Mouse (Mus musculus): Measurements from ENCODE around the gene Polr3h.
"Not testable (repeated sequence)": the region's sequence is repeated elsewhere in the genome, so short reads cannot be mapped to it uniquely, and the experiment has no call there.

Gene Polr3h

DNA sequence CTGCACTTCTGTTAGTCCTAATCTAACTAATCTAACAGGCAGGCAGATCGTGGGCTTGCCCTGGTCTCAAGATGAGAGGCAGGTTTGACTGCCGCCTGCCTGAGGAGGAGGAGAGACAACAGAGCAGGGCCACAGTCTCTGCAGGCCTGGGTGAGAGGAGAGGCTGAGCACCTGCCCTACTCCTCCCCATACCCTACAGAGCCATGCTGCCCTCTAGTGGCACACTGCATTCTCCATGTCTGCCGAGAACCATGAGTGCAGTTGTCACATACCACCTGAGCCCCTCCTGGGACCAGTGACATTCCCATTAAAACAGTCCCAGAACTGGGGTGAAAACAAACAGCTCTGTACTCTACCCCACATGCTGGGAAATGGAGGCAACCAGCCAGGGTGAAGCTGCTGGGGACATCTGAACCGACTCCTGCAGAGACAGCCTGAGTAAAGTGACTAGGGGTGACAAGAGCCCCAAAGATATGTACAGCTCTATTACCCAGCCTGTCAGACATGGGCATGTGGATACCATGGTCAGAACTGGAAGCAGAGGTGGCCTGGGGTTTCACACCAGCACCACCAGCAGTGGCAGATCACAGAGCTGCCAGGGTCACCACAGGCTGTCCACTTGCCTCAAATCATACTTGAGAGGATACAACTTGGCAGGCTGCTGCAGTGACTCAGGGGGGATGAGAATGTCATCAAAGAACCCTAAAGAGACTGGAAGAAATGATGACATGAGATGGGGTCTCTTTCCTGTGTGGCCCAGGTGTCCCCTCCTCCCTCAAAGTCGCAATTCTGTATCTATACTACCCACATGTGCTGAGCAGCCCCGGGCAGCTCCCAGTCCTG, 8.2 kb downstream of the Polr3h start:
- peak in 1 of 2 experiments; percentile 72 for DNase-seq (ENCODE audit: low spot score in 2 of 2)

DNA sequence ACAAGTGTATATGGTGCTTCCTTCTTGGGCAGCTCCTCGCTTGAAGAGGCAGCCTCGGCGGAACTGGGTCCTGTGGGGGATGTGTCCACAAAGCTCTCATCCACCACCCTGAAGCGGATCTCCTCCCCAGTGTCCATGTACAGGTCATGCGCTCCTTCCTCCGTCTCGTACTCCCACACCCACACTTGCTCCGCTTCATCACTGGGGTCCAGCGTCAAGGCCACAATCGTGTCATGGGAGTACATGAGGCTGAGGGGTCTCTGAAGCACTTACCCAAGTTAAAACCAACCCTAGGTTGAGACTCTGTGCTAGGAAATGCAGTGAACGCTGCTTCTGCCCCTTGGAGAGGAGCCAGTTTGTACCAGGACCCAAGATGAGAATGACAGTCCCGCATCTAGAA, 8.8 kb downstream of the Polr3h start:
- DNase-seq (ENCODE audit: low spot score in 2 of 2): no peak

DNA sequence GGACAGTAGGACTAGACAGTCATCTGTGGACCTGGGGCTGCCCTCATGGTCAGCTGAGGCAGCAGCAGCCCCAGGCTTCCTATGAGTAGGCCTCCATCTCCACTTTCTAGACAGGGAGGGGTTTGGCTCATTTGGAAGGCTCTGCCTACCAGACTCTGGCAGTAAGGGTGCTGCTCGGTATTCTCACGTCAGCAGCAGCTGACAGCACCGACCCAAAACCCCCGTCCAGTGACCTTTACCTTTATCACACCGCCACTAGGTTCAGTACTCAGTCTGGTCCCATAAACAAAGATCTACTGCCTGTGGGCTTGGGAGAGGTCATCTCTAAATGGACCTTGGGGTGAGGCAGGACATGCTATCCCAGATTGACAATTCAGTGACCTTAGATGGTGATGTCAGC, 10.4 kb downstream of the Polr3h start:
- DNase-seq (ENCODE audit: low spot score in 2 of 2): no peak

DNA sequence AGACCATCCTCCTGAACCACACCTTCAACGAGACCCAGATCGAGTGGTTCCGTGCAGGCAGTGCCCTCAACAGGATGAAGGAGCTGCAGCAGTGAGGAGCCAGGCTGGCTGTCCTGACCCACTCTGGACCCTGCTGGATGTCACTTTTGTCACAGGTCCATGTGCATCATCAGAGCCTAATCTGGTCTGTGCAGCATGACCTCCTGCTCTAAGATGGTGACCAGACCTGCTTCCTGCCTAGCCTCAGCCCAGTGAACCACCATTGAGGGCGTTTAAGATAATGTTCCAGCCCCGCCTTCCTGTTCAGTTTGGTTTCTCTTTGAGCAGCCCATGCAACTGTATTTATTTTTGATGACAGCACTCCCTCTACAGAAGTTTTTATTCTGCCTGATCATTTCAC, 11.4 kb downstream of the Polr3h start:
- DNase-seq (ENCODE audit: low spot score in 2 of 2): no peak

DNA sequence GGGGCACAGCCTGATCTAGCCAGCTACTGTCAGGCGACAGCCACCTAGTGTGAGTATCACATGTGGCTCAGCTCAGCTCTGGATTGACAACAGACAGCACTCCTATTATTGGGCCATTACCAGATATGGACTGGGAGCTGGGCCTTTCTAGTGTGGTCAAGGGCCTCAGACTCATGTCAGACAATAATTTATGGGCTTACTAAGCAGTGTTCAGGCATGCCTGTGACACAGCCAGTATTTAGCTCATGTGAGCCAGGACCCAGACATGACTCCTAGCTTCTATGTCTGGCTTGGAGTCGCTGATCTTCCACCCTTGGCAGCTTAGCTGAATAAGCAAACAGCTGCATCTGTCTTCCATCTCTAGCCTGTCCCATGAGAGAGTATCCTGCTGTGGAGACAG, 13.5 kb downstream of the Polr3h start:
- no peak for DNase-seq (ENCODE audit: low spot score in 2 of 2)

DNA sequence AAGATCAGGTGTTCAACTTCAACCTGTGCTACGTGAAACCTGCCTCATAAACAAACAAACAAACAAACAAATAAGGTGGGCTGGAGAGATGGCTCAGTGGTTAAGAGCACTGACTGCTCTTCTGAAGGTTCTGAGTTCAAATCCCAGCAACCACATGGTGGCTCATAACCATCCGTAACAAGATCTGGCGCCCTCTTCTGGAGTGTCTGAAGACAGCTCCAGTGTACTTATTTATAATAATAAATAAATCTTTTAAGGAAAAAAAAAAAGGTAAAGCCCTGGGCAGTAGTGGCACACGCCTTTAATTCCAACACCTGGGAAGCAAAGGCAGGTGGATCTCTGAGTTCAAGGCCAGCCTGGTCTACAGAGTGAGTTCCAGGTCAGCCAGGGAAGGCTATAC, 17.3 kb downstream of the Polr3h start:
- not testable (repeated sequence) for DNase-seq (ENCODE audit: low spot score in 2 of 2)

DNA sequence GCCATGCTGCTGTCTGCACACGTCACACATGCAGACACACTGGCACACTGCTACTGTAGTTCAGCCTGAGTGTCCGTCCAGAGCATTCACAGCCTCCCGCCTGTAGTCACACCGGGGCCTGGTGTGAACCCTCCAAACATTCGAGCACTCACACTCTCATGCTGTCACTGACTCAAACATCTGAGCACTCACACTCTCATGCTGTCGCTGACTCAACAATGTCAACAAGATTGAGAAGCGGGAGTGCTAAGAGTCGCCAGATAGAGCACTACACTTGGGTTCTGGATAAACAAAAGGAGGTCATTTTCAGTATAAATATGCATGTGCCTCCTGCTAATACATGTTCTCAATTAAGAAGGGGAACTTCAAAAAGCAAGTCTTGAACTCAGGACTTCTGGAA, 18.1 kb downstream of the Polr3h start:
- no peak for DNase-seq (ENCODE audit: low spot score in 2 of 2)

DNA sequence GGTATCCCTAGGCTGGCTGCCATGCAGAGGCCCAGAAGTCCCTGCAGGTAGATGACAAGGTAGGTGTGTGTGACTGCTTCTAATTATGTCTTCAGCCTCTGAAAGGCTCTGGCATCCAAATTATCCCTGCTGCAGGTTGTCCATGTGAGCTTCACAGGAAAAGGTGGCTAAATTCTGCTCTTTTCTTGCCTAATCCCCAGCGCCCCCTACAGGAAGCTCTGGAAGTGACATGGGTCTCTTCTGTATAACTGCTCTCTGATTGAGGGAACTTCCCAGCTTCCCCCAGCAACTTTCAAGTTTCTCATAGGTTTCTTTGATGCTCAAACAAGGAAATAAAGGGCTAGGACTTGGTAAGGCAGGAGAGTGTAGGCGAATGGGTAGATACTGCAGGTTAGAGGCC, 21.1 kb downstream of the Polr3h start:
- peak; percentile 35 to 83 for DNase-seq (ENCODE audit: low spot score in 2 of 2)

DNA sequence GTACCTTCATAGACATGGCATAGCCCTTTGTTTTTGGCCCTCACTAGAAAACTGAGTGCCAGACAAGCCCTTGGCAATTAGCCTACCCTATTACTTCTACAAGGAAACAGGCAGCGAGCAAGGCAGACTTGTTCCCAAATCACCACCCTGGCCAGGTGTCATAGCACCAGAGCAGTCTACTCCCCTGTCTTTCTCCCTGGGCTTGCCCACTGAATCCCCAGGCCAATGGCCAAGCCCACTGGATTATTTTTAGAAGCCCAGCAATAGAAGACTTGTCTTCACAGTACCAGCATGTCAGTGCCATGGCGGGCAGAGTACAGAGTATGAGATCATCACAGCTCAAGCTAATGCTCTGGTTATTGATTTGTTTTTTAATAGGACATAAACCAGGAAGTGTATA, 27.3 kb downstream of the Polr3h start:
- DNase-seq (ENCODE audit: low spot score in 2 of 2): no peak

DNA sequence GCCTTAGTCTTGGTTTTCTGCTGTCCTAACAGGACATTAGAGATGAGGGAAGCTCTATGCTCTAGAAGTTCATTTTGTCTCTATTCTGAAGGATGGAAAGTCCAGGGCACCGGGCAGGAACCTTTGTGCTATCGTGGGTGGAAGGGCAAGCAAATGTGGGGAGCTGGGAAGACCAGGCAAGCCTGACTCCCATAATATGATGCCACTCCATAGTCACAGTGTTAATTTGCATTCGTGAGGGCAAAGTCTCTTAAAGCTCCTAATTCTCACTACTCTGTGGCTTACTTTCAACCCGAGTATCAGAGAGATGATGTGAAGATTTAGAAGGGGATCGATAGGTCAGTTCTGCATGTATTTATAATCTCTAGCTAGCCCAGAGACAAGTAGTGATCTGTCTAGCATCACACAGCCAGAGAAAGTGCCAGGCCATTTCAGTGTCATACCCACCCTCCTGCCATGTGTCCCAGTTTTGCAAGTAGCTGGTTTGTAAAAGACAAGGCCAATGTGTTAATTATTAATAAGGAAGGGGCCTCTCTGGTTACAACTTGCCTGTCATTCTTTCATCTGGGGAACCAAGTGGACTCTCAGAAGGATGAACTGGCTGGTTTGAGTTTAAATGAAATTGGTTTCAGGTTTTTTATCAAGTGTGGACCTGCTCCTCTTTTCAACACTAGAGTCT, 28.3 kb downstream of the Polr3h start:
- DNase-seq (ENCODE audit: low spot score in 2 of 2): no peak

DNA sequence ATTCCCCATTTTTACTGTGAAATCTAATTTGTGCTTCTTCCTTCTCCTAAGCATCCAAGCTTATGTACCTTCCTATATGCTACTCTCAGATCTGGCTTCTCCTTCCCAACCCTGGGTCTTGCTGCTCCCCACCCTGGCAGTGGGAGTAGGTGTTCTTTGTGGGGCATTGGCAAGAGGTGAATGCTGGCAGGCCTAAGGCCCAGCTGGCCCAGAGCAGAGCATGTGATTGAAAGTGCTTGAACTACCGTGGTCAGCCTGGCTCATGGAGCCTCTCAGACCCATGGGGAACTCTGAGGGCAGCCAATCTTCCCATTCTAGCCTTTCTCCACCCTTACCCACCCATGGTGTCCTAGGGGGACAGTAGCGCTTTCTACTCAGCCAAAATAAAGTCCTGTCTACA, 29.6 kb downstream of the Polr3h start:
- DNase-seq (ENCODE audit: low spot score in 2 of 2): no peak

DNA sequence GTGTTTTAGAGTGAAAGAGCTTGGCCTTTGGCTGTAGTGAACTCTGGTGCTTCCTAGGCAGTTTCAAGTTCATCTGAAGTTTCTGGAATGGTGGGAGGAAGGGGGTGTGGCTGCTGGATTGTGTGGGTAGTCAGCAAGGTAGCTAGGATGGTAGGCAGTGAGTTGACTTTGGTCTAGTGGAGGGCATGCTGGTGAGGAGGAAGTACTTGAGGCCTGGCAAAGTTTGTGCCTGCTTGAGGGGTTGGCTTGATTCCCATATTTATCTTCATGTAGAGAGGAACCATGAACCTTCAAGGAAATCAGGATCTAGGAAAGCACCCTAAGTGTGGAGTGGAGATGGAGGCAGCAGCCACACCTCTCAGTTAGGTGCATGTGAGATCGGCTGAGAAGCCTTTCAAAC, 32.0 kb downstream of the Polr3h start:
- DNase-seq (ENCODE audit: low spot score in 2 of 2): no peak

DNA sequence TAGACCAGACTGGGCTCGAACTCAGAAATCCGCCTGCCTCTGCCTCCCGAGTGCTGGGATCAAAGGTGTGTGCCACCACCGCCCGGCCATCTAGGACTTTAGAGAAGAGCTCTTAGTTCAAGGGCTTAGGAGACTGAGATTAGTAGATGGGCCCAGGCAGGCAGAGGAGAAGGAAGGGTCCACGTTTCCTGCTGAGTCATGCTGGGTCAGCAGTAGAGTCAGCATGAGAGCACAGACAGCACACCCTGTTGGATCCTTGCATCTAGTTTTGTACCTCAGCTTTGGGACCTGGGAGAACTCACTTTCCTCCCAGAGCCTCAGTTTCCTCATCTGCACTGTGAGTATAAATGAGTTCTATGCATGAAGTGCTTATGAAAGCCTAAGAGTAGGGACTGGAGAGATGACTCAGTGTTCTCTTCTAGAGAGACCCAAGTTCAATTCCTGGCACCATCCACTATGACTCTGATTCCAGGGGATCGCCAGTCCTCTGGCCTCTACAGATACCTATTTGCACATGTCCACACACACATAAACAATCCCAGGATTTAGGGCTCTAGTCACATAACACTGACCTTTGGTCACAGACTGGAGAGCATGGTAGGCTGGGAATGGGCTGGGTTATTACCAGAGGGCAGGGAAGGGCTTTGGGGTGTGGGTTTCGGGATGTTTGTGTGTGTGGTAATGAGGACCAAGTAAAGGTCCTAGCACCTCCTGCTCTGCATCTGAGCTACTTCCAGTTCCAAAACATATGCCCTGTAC, 34.0 kb downstream of the Polr3h start:
- DNase-seq (ENCODE audit: low spot score in 2 of 2): no peak

DNA sequence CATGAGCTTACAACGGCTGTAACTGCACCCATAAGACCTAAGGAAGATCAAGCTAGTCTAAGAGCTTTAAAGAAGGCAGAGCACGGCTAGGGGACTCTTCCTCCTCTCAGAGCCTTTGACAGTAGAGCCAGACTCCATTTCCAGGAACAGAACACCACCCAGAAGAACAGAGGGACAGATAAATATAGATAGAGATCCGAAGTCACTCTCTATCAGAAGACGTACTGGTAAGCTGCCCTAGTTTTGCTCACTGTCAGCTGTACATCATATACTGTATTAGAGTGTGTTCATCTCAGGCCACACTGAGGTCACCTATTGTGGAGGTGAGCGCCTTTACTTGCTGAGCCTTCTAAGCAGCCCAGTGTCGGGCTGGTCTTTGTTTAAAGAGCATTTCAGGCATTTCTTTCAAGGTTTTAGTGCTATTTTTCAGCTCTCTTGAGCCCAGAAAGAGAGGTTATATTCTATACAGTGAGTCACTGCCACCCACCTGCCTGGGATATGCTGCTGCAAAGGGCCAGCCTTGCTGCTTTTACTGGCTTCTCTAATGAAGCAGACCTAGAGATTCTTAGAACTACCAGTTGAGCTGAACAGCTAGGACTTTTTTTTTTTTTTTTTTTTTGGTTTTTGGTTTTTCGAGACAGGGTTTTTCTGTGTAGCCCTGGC, 34.8 kb downstream of the Polr3h start:
- DNase-seq (ENCODE audit: low spot score in 2 of 2): no peak

DNA sequence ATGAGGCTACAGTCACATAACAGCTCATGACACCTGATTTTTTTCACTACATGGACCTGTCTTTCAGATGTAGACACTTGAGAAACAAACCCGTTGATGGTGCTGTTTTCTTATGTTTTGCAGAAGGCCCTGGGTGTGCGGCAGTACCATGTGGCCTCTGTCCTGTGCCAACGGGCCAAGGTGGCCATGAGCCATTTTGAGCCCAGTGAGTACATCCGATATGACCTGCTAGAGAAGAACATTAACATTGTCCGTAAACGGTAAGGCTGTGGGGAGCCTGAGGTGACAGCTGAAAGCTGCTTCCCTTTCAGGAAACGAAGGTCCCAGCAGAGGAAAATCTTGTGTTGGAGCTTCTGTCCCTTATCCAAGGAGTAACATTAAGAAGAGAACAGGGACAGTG, 36.9 kb downstream of the Polr3h start:
- no peak for DNase-seq (ENCODE audit: low spot score in 2 of 2)

DNA sequence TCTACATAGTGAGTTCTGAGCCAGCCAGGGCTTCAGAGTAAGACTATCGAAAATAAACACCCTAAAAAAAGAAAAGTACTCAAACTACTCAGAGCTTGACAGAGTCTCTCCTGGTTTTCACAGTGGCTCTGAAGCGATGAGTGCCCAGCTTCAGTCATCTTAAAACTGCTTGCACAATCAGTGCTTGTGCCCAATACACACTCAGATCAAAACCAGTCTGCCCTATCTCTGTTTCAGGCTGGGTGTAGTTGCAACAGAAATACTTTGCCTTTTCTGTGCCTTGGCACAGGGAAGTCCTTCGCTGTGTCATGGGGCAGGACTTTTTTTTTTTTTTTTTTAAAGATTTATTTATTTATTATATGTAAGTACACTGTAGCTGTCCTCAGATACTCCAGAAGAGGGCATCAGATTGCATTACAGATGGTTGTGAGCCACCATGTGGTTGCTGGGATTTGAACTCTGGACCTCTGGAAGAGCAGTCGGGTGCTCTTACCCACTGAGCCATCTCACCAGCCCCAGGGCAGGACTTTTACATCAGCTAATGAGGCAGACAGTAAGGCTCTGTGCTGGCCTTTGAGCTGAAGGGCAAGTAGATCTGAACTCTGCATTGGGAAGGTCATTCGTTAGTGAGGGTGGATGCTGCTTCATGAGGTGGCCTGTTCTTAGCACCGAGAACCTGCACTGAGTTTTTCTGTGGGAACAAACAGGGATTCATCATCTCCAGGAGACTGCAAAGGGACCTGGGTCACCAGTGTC, 39.1 kb downstream of the Polr3h start:
- DNase-seq (ENCODE audit: low spot score in 2 of 2): no peak

DNA sequence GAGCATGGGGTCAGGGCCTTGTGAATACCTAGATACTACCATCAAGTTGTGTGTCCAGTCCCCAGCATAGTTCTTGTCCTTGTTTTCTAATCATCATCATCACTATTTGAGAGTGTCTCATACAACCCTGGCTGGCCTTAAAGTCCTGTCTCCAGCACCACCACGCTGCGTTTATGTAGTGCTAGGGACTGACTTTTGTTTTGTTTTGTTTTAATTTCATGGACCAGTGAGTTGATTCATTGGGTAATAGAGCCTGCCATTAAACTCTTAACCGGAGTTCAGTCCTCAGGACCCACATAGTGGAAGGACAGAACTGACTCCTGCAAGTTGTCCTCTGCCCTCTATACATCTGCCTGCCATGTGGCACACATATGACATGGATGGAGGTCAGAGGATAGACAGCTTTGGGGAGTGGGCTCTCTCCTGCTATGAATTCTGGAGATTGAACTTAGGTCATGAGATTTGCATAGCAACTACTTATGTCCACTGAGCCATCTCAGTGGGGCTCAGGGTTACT, 40.6 kb downstream of the Polr3h start:
- no peak for DNase-seq (ENCODE audit: low spot score in 2 of 2)

DNA sequence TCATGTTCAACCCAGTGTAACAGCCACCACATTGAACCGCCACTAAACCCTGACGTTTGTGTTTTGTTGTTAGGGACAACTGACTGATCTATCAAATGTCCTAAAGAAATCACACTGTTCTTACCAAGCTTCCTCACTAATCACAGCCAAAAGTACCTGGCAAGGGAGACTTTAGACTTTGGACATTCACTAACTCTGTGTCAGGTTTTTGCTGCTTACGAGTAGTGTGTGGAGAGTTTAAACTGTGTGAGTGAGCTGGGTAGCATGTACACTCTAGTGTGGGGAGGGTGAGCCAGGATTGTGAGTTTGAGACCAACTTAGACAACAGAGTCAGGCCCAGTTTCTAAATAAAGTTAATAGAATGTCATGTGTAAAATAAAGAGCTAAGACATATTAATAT, 43.7 kb downstream of the Polr3h start:
- DNase-seq (ENCODE audit: low spot score in 2 of 2): no peak

DNA sequence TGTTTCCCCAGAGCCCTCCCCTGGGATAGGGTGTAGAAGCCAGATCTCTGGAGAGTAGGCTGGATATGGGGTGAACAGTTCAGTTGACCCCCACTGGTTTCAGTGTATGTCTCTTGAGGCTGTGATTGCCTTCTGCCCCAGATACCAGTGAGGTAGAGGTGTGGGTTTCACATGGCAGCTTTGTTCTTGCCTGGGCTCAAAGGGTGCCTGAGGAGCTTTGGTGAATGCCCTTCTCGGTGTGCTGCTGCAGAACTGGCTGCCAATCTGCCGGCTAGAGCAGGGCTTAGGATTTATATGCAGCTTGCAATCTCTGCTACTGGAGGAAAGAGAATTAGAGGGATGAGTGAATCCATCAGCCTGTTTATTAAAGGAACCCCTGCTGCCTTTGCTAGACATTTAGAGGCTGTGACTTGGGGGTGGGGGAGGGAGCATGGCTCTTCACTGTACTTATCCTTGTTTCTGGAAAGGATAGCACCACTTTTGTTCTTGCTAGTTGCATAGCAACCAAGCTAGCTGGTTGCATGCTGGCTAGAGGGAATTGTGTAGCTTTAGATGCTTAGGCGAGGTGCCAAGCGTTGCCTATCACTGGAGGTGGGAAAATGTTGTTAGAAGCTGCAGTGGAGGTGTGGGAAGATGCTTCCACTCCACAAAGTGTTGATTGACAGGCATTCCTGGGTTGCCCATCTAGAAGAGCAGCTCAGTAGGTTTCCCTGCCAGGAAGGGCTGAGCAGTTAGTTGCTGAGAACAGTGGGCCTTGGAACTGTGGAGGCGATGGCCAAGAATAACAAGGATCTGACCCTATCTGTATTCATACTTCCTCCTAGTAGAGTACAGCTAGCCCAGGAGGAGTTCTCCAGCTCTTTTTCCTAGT, 46.3 kb downstream of the Polr3h start:
- DNase-seq (ENCODE audit: low spot score in 2 of 2): no peak

Measured in urinary bladder, postnatal 4 days (tissue).